Mouse (Mus musculus) A20 (cell line): ENCODE results near the gene Dnase1l2.
A peak's percentile ranks its signal among the peaks of the same experiment; 100 is the strongest.

Source experiments
- DNase-seq: peaks from one replicate; pipeline ENCODE4 v3.0.0-alpha.2; 2011; ENCODE audit warnings: low read depth, low spot score

Gene Dnase1l2

DNA sequence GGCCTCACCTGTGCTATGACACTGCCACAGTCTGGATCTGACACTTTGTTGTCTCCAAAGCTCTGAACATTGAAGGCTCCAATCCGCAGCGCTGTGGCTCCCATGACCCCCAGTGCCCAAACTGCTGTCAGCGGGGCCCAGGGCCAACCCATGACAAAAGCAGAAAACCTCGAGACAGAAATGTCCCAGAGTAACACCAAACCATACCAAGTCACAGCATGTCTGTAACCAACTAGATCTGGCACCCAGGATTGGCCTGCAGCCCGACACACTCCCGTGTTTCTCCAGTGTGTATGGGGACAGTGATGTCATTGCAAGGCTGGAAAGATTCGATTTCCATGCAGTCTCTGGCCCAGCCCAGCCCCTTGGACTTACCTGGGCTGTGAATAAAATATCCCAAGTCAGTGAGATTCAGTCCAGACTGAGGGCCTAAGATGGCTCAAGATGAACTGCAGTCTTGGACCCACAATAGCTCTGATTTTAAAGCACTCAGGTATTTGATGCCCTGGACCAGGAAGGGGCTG, at the start of gene Dnase1l2:
Gene Dnase1l2, minus strand, starts transcription at position 474 of the 524 bp plus-strand sequence.
- DNase-seq: no peak

DNA sequence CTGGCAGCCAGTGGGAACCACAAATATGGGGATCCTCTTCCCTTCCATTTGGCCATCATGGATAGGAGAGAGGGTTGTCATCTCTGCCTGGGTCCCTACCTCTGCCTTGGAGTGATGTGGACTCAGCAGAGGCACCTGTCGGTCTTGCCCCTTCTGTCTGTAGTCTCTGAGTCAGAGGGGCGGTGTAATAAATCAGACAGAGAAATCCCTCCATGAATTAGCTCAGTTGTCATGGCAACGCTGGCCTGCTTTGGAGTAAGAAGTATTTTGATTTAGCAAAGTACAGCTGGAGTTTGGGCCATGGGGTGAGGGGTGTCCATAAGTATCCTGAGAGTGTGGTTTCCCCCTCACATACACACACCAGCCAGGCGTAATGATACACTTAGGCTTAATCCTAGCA, 47.5 kb upstream of the Dnase1l2 start:
- DNase-seq: no peak

DNA sequence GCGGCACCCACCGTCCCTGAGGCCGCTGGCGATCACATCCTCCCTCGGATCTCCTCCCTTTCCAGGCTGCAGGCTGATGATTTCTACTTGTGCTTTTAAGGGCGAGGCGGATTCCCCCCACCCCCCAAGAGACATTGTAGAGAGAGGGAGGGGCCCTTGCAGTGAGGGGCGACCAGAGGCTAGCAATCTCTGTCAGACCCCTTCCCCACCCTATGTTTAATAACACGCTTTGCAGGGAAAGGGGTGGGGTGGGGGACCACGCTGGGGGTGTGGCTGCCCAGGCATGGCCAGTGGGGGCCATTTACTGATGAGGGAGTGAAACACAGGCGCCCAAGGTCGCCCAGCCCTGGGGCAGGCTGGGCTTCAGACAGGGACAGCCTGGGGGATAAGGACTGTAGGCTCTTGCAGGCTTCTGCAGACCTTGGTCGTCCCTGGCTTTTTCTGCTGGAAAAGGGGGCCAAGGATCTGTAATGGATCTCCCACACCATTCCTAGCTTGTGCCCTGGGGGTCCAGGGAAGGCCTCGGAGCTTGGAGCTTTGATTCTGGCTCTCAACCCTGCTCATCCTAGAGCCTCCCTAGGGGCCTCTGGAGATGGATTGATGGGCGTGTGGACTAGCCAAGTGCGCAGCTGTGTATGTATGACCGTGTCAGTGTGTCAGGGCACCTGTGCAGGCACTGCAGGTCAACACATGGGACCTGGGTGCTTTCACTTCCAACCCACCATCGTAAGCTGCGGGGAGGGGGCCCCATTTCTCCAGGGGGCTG, 46.5 kb upstream of the Dnase1l2 start:
- DNase-seq: no peak

DNA sequence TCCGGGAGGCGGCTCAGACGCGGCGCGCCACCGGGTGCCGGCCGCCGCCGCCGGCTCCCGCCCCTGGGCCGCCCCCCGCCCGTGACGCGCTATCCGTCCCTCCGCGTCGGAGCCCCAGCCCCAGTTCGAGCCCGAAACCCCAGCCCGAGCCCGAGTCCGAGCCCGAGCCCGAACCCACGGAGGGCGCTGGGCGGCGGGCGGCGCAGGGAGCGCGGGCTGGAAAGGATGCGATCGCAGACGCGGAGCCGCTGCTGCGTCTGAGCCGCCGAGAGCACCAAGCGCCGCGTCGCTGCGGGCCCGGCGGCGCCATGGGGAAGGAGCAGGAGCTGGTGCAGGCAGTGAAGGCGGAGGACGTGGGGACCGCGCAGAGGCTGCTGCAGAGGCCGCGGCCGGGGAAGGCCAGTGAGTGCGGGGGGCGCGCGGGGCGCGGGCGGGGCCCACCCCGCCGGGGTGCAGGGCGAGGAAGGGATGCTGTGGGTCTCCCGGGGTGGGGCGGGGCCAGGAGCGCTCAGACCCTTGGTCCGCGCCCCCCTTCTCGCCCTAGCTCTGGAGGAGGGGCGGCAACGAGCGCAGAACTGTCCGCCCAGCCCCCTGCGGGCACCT, 45.9 kb upstream of the Dnase1l2 start:
- no peak for DNase-seq

DNA sequence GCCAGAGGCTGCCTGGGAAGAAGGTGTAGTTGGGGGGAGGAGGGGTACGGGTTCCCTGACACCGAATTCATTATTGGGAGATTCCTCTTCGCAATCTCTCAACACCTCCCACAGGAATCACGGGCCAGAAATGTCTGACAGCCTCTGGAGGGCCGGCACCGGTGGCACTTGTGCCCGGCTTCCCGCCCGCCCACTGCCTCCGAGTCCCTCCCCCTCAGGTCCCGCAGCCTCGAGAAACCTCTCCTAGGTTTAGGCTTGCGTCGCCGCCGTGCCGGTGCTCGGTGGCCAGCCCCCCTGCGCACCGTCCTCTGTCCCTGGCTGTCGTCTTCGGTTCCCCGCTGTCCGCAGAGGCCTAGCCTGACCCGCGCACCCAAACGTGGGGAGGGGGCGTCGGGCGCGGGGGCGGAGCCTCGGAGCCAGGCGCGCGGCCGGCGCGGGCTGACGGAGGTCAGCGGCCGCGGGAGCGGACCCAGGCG, 45.3 kb upstream of the Dnase1l2 start, which contains the start of gene Caskin1:
Gene Caskin1, plus strand, starts transcription at position 416 of the 476 bp plus-strand sequence.
- no peak for DNase-seq

GRCm38 (mm10) chr17:24485090-24485860, 42.4 kb upstream of the Dnase1l2 start:
- DNase-seq: no peak

GRCm38 (mm10) chr17:24483495-24483894, 40.6 kb upstream of the Dnase1l2 start:
- DNase-seq: no peak

GRCm38 (mm10) chr17:24481027-24481815, 38.3 kb upstream of the Dnase1l2 start:
- no peak for DNase-seq

GRCm38 (mm10) chr17:24480201-24480826, 37.4 kb upstream of the Dnase1l2 start:
- peak; percentile 61 for DNase-seq

DNA sequence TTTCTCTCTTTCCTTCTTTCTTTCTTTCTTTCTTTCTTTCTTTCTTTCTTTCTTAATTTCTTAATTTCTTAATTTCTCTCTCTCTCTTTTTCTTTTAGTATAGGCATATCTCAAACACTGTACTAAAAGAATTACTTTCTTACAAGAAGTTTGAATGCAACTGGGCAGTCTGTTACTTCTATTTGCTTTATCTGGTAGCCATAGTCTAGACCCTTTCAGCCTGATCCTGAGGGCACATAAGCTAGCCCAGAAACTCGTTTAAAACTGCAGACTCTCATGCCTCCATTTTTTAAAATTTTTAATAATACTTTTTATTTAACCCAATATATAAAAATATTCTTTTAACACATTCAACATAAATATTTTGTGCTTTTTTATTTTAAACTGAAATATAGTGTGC, 36.5 kb upstream of the Dnase1l2 start:
- DNase-seq: no peak

- peak; percentile 99 for DNase-seq
Observed at GRCm38 (mm10) chr17:24478663-24479380, 35.9 kb upstream of the Dnase1l2 start, which contains the start of gene Mlst8. Gene Mlst8, minus strand, starts transcription at chr17:24479078.

GRCm38 (mm10) chr17:24477985-24478600, 35.2 kb upstream of the Dnase1l2 start:
- DNase-seq: no peak

GRCm38 (mm10) chr17:24477053-24477984, 34.4 kb upstream of the Dnase1l2 start:
- no peak for DNase-seq

DNA sequence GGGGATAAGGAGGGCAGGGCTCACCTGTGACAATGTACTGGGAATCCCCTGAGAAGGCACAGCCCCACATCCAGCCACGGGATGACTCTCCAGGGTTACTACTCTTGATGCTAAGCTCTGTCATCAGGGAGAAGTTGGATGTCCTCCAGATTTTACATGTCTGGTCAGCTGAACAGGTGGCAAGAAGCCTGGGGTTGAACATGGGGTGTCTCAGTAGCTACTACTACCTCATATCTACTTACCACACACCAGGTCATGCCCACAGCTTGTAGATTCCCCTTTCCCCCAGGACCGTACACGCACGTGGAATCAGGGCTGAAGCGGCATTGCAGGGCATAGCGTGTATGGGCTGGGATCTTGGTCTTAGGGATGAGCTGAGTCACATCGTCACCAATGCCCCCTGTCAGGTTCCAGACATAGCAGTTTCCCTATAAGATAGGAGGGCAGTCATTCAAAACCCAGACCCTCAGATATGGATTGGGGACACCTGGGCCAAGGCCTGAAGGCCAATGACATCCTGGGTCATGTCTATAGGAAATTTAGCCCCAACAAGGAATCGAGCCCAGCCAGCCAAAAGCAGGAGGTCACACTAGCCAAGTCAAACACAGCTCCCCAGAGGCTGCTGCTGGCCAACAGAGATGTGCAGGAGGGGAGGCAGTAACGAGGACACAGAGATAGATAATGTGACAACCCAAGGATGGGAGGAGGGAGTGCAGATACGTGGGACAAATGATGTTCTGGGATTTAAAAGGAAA, 33.3 kb upstream of the Dnase1l2 start:
- no peak for DNase-seq

DNA sequence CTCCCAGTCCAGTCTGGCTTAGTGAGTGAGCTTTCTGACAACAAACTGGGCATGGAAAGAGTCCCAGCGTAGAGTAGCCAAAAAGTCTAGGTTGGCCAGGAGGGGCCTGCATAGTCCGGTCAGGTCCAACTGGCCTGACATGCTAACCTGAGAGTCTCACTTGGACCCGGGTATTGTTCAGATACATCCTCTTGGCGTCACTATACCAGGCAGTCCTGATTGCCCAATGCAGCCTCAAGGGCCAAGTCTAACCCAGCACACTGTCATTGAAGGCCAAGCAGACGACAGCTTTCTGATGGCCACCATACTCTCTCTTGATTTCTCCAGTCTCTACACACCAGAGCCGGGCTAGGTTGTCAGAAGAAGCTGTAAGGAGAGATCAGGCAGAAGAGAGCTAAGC, 32.7 kb upstream of the Dnase1l2 start:
- DNase-seq: no peak

- no peak for DNase-seq
Observed at GRCm38 (mm10) chr17:24474557-24474956, 31.7 kb upstream of the Dnase1l2 start.

GRCm38 (mm10) chr17:24473612-24474275, 30.8 kb upstream of the Dnase1l2 start, which contains the start of gene Bricd5:
Gene Bricd5, plus strand, starts transcription at chr17:24473884.
- no peak for DNase-seq
